Mouse (Mus musculus): ENCODE measurements around the gene Steap3.

GRCm38 (mm10) chr1:120162616-120163015, 109.9 kb downstream of the Steap3 start:
- no peak for TF ChIP-seq CTCF (IDR thresholded peaks at IDR 0.05; ENCODE audit: low read depth)
- TF ChIP-seq EP300 (IDR thresholded peaks at IDR 0.05; ENCODE audit: low read depth) = no peak
